Mouse (Mus musculus) heart, postnatal 0 days (tissue): ENCODE measurements around the gene Ndufs6.

Source experiments
- CTCF ChIP-seq: IDR thresholded peaks from 2 replicates; pipeline ENCODE4 v1.5.1; 2016; ENCODE audit warnings: antibody characterized with exemption, control low read depth, low read depth
- EP300 ChIP-seq: IDR thresholded peaks from 2 replicates; pipeline ENCODE4 v1.6.1; 2016; ENCODE audit warnings: antibody characterized with exemption, low read depth

DNA sequence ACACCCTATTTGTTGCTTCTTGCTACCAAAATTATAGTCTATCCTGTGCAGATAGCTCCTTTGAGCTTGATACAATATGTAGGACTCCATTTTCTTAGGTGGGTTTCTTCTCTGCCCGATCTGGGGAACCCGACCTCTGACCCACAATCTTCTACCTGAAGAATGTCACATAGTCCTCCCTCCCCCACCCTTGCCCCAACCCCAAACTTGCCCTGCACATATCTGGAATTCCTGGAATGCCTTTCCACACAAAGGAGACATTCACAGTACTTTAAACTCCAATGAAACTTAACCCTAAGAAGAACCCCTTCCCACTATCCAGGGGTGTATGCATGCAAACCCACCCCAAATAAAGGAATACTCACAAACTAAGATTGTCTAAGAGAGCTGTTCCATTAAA is 17.8 kb upstream of the Ndufs6 start:
- TF ChIP-seq CTCF (no peak), EP300 (no peak)
